Mouse (Mus musculus): ENCODE results near the gene Mgat4b. TPM values are rescaled to one million over a fixed set of nuclear protein-coding genes. Genes with fewer than 3 reads are reported as not detected.

Gene Mgat4b
- total and polyA plus RNA-seq, 3 experiments: 56.7 to 82.0 (median 78.6) TPM

- no peaks in the 10 kb centered on the region for H3K27me3 ChIP-seq (ENCODE audit: control insufficient read depth, insufficient read depth, low read length)
- TF ChIP-seq CTCF (IDR thresholded peaks at IDR 0.05) (no peak), EP300 (IDR thresholded peaks at IDR 0.05; ENCODE audit: insufficient read depth, low read depth, low read length) (no peak), POLR2A (IDR thresholded peaks at IDR 0.05; ENCODE audit: insufficient read depth, low read depth, low read length) (no peak)
- intact Hi-C loops (cut with DNase I): no loop called here
- H3K4me1 ChIP-seq (ENCODE audit: control insufficient read depth, insufficient read depth, low read length): no peaks in the 10 kb centered on the region
- DNase-seq: no peak
- H3K36me3 ChIP-seq (ENCODE audit: control insufficient read depth, insufficient read depth, low read length): no peaks in the 10 kb centered on the region
- no peaks in the 10 kb centered on the region for H3K79me2 ChIP-seq (replicated peaks; ENCODE audit: control insufficient read depth, insufficient read depth, low read length)
- no peak overlapping the region for H3K27ac ChIP-seq
- H3K9ac ChIP-seq (ENCODE audit: low read depth, low read length): no peak overlapping the region
- 69% methylated on average over 4 of the region's 4 CpGs for WGBS
- no peak overlapping the region for H3K4me3 ChIP-seq
Measured at GRCm38 (mm10) chr11:50182702-50183101, 28.0 kb upstream of the Mgat4b start.

GRCm38 (mm10) chr11:50184788-50185187, 25.9 kb upstream of the Mgat4b start:
- no peak for DNase-seq
- Histone ChIP-seq H3K4me3 (no peak overlapping the region), H3K27ac (no peak overlapping the region), H3K4me1 (ENCODE audit: control insufficient read depth, insufficient read depth, low read length) (no peaks in the 10 kb centered on the region), H3K27me3 (ENCODE audit: control insufficient read depth, insufficient read depth, low read length) (no peaks in the 10 kb centered on the region), H3K79me2 (replicated peaks; ENCODE audit: control insufficient read depth, insufficient read depth, low read length) (no peaks in the 10 kb centered on the region), H3K9ac (ENCODE audit: low read depth, low read length) (no peak overlapping the region), H3K36me3 (ENCODE audit: control insufficient read depth, insufficient read depth, low read length) (no peaks in the 10 kb centered on the region)
- 90% methylated on average over 3 of the region's 3 CpGs for WGBS
- intact Hi-C loops (cut with DNase I): no loop called here
- TF ChIP-seq POLR2A (IDR thresholded peaks at IDR 0.05; ENCODE audit: insufficient read depth, low read depth, low read length): no peak
- TF ChIP-seq EP300 (IDR thresholded peaks at IDR 0.05; ENCODE audit: insufficient read depth, low read depth, low read length): no peak
- no peak for TF ChIP-seq CTCF (IDR thresholded peaks at IDR 0.05)

GRCm38 (mm10) chr11:50188682-50189081, 22.0 kb upstream of the Mgat4b start:
- no peak overlapping the region for H3K9ac ChIP-seq (ENCODE audit: low read depth, low read length)
- H3K4me3 ChIP-seq: no peak overlapping the region
- intact Hi-C loops (cut with DNase I): no loop called here
- DNase-seq: no peak
- H3K27ac ChIP-seq: no peak overlapping the region
- H3K36me3 ChIP-seq (ENCODE audit: control insufficient read depth, insufficient read depth, low read length): no peaks in the 10 kb centered on the region
- H3K27me3 ChIP-seq (ENCODE audit: control insufficient read depth, insufficient read depth, low read length): no peaks in the 10 kb centered on the region
- H3K79me2 ChIP-seq (replicated peaks; ENCODE audit: control insufficient read depth, insufficient read depth, low read length): no peaks in the 10 kb centered on the region
- WGBS: 57% methylated on average over 7 of the region's 7 CpGs
- H3K4me1 ChIP-seq (ENCODE audit: control insufficient read depth, insufficient read depth, low read length): no peaks in the 10 kb centered on the region
- TF ChIP-seq EP300 (IDR thresholded peaks at IDR 0.05; ENCODE audit: insufficient read depth, low read depth, low read length) (no peak), POLR2A (IDR thresholded peaks at IDR 0.05; ENCODE audit: insufficient read depth, low read depth, low read length) (no peak), CTCF (IDR thresholded peaks at IDR 0.05) (no peak)

GRCm38 (mm10) chr11:50190362-50190761, 20.3 kb upstream of the Mgat4b start:
- Histone ChIP-seq H3K4me1 (ENCODE audit: control insufficient read depth, insufficient read depth, low read length) (no peaks in the 10 kb centered on the region), H3K27ac (no peak overlapping the region), H3K27me3 (ENCODE audit: control insufficient read depth, insufficient read depth, low read length) (no peaks in the 10 kb centered on the region), H3K36me3 (ENCODE audit: control insufficient read depth, insufficient read depth, low read length) (no peaks in the 10 kb centered on the region), H3K4me3 (no peak overlapping the region), H3K79me2 (replicated peaks; ENCODE audit: control insufficient read depth, insufficient read depth, low read length) (no peaks in the 10 kb centered on the region), H3K9ac (ENCODE audit: low read depth, low read length) (no peak overlapping the region)
- no peak for TF ChIP-seq EP300 (IDR thresholded peaks at IDR 0.05; ENCODE audit: insufficient read depth, low read depth, low read length)
- TF ChIP-seq CTCF (IDR thresholded peaks at IDR 0.05): no peak
- TF ChIP-seq POLR2A (IDR thresholded peaks at IDR 0.05; ENCODE audit: insufficient read depth, low read depth, low read length): no peak
- intact Hi-C loops (cut with DNase I): no loop called here
- no peak for DNase-seq
- WGBS: 62% methylated on average over 4 of the region's 4 CpGs

GRCm38 (mm10) chr11:50192278-50192677, 18.4 kb upstream of the Mgat4b start:
- intact Hi-C loops (cut with DNase I): no loop called here
- Histone ChIP-seq H3K4me3 (no peak overlapping the region), H3K36me3 (ENCODE audit: control insufficient read depth, insufficient read depth, low read length) (no peaks in the 10 kb centered on the region), H3K27me3 (ENCODE audit: control insufficient read depth, insufficient read depth, low read length) (no peaks in the 10 kb centered on the region), H3K27ac (no peak overlapping the region), H3K9ac (ENCODE audit: low read depth, low read length) (no peak overlapping the region), H3K4me1 (ENCODE audit: control insufficient read depth, insufficient read depth, low read length) (no peaks in the 10 kb centered on the region), H3K79me2 (replicated peaks; ENCODE audit: control insufficient read depth, insufficient read depth, low read length) (no peaks in the 10 kb centered on the region)
- 79% methylated on average over 3 of the region's 3 CpGs for WGBS
- TF ChIP-seq CTCF (IDR thresholded peaks at IDR 0.05) (no peak), EP300 (IDR thresholded peaks at IDR 0.05; ENCODE audit: insufficient read depth, low read depth, low read length) (no peak), POLR2A (IDR thresholded peaks at IDR 0.05; ENCODE audit: insufficient read depth, low read depth, low read length) (no peak)
- DNase-seq: no peak

GRCm38 (mm10) chr11:50194070-50194469, 16.6 kb upstream of the Mgat4b start:
- H3K4me1 ChIP-seq (ENCODE audit: control insufficient read depth, insufficient read depth, low read length): no peaks in the 10 kb centered on the region
- DNase-seq: no peak
- intact Hi-C loops (cut with DNase I): no loop called here
- H3K27me3 ChIP-seq (ENCODE audit: control insufficient read depth, insufficient read depth, low read length): no peaks in the 10 kb centered on the region
- TF ChIP-seq POLR2A (IDR thresholded peaks at IDR 0.05; ENCODE audit: insufficient read depth, low read depth, low read length) (no peak), EP300 (IDR thresholded peaks at IDR 0.05; ENCODE audit: insufficient read depth, low read depth, low read length) (no peak), CTCF (IDR thresholded peaks at IDR 0.05) (no peak)
- H3K9ac ChIP-seq (ENCODE audit: low read depth, low read length): no peak overlapping the region
- no peak overlapping the region for H3K4me3 ChIP-seq
- no peak overlapping the region for H3K27ac ChIP-seq
- WGBS: 85% methylated on average over 7 of the region's 7 CpGs
- H3K79me2 ChIP-seq (replicated peaks; ENCODE audit: control insufficient read depth, insufficient read depth, low read length): no peaks in the 10 kb centered on the region
- H3K36me3 ChIP-seq (ENCODE audit: control insufficient read depth, insufficient read depth, low read length): no peaks in the 10 kb centered on the region

Data from heart, adult 2 months (tissue).